Mouse (Mus musculus): ENCODE measurements around the gene A630095N17Rik. TPM values are rescaled to one million over a fixed set of nuclear protein-coding genes. Genes with fewer than 3 reads are reported as not detected.
A peak's percentile ranks its signal among the peaks of the same experiment; 100 is the strongest.

Gene A630095N17Rik
- polyA plus RNA-seq, 1 experiment from 2014 or later, result not detected

DNA sequence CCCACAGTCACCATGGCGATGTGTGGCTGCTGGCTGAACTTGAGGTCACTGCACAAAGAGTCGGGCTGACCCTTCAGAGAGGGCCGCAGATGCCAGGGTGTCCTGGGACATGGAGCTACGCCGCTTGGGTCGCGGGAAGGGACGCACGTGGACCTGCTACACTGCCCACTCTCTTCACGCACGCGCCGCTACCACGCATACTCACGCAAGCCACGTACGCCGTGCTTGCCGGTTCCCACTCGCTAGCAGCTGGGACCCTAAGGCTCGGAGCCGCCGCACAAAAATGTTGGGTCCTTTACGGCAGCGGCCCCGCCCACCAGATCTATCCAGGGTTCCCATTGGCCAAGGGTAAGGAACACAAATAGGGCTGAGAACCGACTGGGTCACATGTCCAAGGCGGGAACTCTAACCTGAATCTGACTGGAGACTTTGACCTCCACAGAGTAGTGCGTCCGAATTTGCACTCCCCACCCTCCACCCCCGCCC, 51.8 kb downstream of the A630095N17Rik start, which contains the start of gene Abcb6:
TSS of gene Abcb6 (minus strand) at position 288 of the 486 bp plus-strand sequence.
- peak within 1 kb of the TSS; percentile 56 for H3K4me3 ChIP-seq
- peak within 1 kb of the TSS; percentile 99 for H3K4me2 ChIP-seq (replicated peaks)
- H3K36me3 ChIP-seq, result peaks cover 48% of the 10 kb centered on the region
- H3K9me3 ChIP-seq, result no peaks in the 10 kb centered on the region
- peaks cover 30% of the 10 kb centered on the region for H3K4me1 ChIP-seq
- peak within 1 kb of the TSS; percentile 59 for H3K9ac ChIP-seq (replicated peaks)
- peak; percentile 94 for ATAC-seq (replicated peaks)
- under 1% methylated on average over 31 of the region's 31 CpGs for WGBS
- H3K27me3 ChIP-seq, result no peaks in the 10 kb centered on the region
- H3K27ac ChIP-seq (replicated peaks), result peak within 1 kb of the TSS; percentile 71

DNA sequence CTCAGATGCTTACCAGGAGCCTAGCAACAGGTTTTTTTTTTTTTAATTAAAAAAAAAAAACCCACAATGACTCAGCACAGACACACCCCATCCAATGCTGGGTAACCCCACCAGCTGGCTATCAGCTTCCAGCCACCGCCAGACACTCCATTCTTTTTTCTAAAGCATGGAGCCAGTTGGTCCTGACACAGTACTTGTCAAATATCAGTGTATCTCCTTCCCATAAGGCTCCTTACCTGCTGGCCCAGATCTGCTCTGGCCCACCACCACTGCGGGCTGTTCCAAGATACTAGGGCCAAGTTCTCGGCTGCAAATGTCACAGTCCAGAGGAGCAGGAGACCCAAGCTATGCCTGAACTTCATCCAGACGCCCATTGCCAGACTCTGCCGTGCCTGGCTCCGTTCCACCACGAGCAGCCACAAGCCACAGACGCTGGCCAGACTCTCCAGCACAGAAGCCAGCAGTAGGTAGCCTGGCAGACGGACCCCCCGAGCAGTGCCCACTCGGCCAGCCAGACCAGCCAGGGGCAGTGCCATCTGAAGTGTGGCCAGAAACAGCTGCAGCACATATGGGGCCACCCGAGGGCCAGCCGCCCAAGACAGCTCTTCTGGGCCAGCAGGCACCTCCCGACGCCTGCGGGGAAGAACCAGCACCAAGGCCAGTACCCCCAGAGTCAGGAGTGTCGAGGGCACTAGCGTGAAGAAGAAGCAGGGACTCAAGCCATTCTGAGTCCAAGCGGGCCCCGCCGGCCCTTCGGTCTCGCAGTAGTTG, 52.4 kb downstream of the A630095N17Rik start:
- ATAC-seq (replicated peaks), result peak; percentile 46
- peak overlapping the region; percentile 56 for H3K4me3 ChIP-seq
- H3K9ac ChIP-seq (replicated peaks), result peak overlapping the region; percentile 59
- peaks cover 47% of the 10 kb centered on the region for H3K36me3 ChIP-seq
- peak overlapping the region; percentile 71 for H3K27ac ChIP-seq (replicated peaks)
- WGBS, result 5% methylated on average over 23 of the region's 23 CpGs
- H3K9me3 ChIP-seq, result no peaks in the 10 kb centered on the region
- H3K27me3 ChIP-seq, result no peaks in the 10 kb centered on the region
- peaks cover 30% of the 10 kb centered on the region for H3K4me1 ChIP-seq
- peak overlapping the region; percentile 99 for H3K4me2 ChIP-seq (replicated peaks)

Small RNA genes within 50 kb of the gene (microRNA-seq; reads per million reads assigned to microRNA genes)
- gene Gm27943, result not detected

Other genes starting within 250 kb of the A630095N17Rik start
- 7.0 and 7.7 TPM in 2 replicates for gene Nhej1, start 106.9 kb downstream of the A630095N17Rik start, polyA plus RNA-seq (2015; fragmentation: Nextera tagmentation; extraction: Ambion mirVana)
- gene Slc23a3, start 98.2 kb downstream of the A630095N17Rik start, polyA plus RNA-seq (2015; fragmentation: Nextera tagmentation; extraction: Ambion mirVana), result not detected in 2 replicates
- gene Cnppd1, start 89.4 kb downstream of the A630095N17Rik start, polyA plus RNA-seq (2015; fragmentation: Nextera tagmentation; extraction: Ambion mirVana), result 55.5 and 57.9 TPM in 2 replicates
- gene Retreg2, start 89.3 kb downstream of the A630095N17Rik start, polyA plus RNA-seq (2015; fragmentation: Nextera tagmentation; extraction: Ambion mirVana), result 91.2 and 103 TPM in 2 replicates
- 40.4 and 42.9 TPM in 2 replicates for gene Zfand2b, start 63.5 kb downstream of the A630095N17Rik start, polyA plus RNA-seq (2015; fragmentation: Nextera tagmentation; extraction: Ambion mirVana)
- 42.9 and 45.1 TPM in 2 replicates for gene Abcb6, start 51.7 kb downstream of the A630095N17Rik start, polyA plus RNA-seq (2015; fragmentation: Nextera tagmentation; extraction: Ambion mirVana)
- 26.3 and 28.6 TPM in 2 replicates for gene Ankzf1, start 40.0 kb downstream of the A630095N17Rik start, polyA plus RNA-seq (2015; fragmentation: Nextera tagmentation; extraction: Ambion mirVana)
- gene Atg9a, start 39.9 kb downstream of the A630095N17Rik start, polyA plus RNA-seq (2015; fragmentation: Nextera tagmentation; extraction: Ambion mirVana), result 40.0 and 40.4 TPM in 2 replicates
- 19.6 and 20.0 TPM in 2 replicates for gene Glb1l, start 21.3 kb downstream of the A630095N17Rik start, polyA plus RNA-seq (2015; fragmentation: Nextera tagmentation; extraction: Ambion mirVana)
- gene Stk16, start 21.3 kb downstream of the A630095N17Rik start, polyA plus RNA-seq (2015; fragmentation: Nextera tagmentation; extraction: Ambion mirVana), result 145 and 147 TPM in 2 replicates
- gene Tuba4a, start 12.2 kb downstream of the A630095N17Rik start, polyA plus RNA-seq (2015; fragmentation: Nextera tagmentation; extraction: Ambion mirVana), result 14.9 and 19.5 TPM in 2 replicates
- 53.0 and 54.0 TPM in 2 replicates for gene Dnajb2, start 4.3 kb upstream of the A630095N17Rik start, polyA plus RNA-seq (2015; fragmentation: Nextera tagmentation; extraction: Ambion mirVana)
- gene Ptprn, start 32.4 kb upstream of the A630095N17Rik start, polyA plus RNA-seq (2015; fragmentation: Nextera tagmentation; extraction: Ambion mirVana), result 6.9 and 8.7 TPM in 2 replicates
- 38.6 and 51.0 TPM in 2 replicates for gene Resp18, start 46.3 kb upstream of the A630095N17Rik start, polyA plus RNA-seq (2015; fragmentation: Nextera tagmentation; extraction: Ambion mirVana)
- 162 and 163 TPM in 2 replicates for gene Dnpep, start 85.9 kb upstream of the A630095N17Rik start, polyA plus RNA-seq (2015; fragmentation: Nextera tagmentation; extraction: Ambion mirVana)
- gene Des, start 128.2 kb upstream of the A630095N17Rik start, polyA plus RNA-seq (2015; fragmentation: Nextera tagmentation; extraction: Ambion mirVana), result 1.0 and 1.2 TPM in 2 replicates
- 9.9 and 11.4 TPM in 2 replicates for gene Speg, start 143.2 kb upstream of the A630095N17Rik start, polyA plus RNA-seq (2015; fragmentation: Nextera tagmentation; extraction: Ambion mirVana)
- gene Gmppa, start 203.8 kb upstream of the A630095N17Rik start, polyA plus RNA-seq (2015; fragmentation: Nextera tagmentation; extraction: Ambion mirVana), result 62.3 and 77.8 TPM in 2 replicates
- 2.8 and 4.1 TPM in 2 replicates for gene Asic4, start 218.3 kb upstream of the A630095N17Rik start, polyA plus RNA-seq (2015; fragmentation: Nextera tagmentation; extraction: Ambion mirVana)
- gene Chpf, start 247.2 kb upstream of the A630095N17Rik start, polyA plus RNA-seq (2015; fragmentation: Nextera tagmentation; extraction: Ambion mirVana), result 28.9 and 29.2 TPM in 2 replicates
- 53.4 and 55.4 TPM in 2 replicates for gene Tmem198, start 247.4 kb upstream of the A630095N17Rik start, polyA plus RNA-seq (2015; fragmentation: Nextera tagmentation; extraction: Ambion mirVana)